Mouse (Mus musculus) MEL (cell line): ENCODE results near the gene Lmod3. TPM values are rescaled to one million over a fixed set of nuclear protein-coding genes. Genes with fewer than 3 reads are reported as not detected.

Experiments used
- DNase-seq: peaks from one replicate; pipeline ENCODE4 v3.0.0; 2011; ENCODE audit warnings: low read depth, low spot score
- H3K27ac ChIP-seq: 2 replicates; pipeline ENCODE4 v1.5.1; 2012; ENCODE audit warnings: low read depth, mild to moderate bottlenecking, control low read depth, low read length, moderate library complexity; ENCODE audit not compliant: control insufficient read depth
- H3K27me3 ChIP-seq, 2 experiments: fragments of 150-350 bp in 1 of 2; sonication (generic) in 1 of 2; 2 replicates each; pipeline ENCODE4 v1.6.1; 2012; ENCODE audit warnings: low read length in 2 of 2, mild to moderate bottlenecking in 2 of 2, improper control_type of control experiment in 1 of 2, moderate library complexity in 1 of 2; ENCODE audit not compliant: insufficient read depth in 2 of 2, control insufficient read depth in 1 of 2
- H3K36me3 ChIP-seq, 2 experiments: 2 replicates each; pipeline ENCODE4 v1.6.1; 2012 to 2014; ENCODE audit warnings: low read length in 2 of 2, improper control_type of control experiment in 1 of 2, inconsistent platforms in 1 of 2, mild to moderate bottlenecking in 1 of 2; ENCODE audit not compliant: insufficient read depth in 2 of 2, control insufficient read depth in 1 of 2
- H3K4me1 ChIP-seq, 2 experiments: fragments of 150-350 bp in 1 of 2; sonication (generic) in 1 of 2; 2 replicates each; pipeline ENCODE4 v1.6.1; 2012; ENCODE audit warnings: low read length in 2 of 2, improper control_type of control experiment in 1 of 2, mild to moderate bottlenecking in 1 of 2; ENCODE audit not compliant: insufficient read depth in 2 of 2, control insufficient read depth in 1 of 2
- H3K4me3 ChIP-seq, 2 experiments: fragments of 150-350 bp in 1 of 2; sonication (generic) in 1 of 2; 2 replicates each; pipeline ENCODE4 v1.5.1; 2012; ENCODE audit warnings: low read depth in 2 of 2, low read length in 2 of 2, mild to moderate bottlenecking in 2 of 2, moderate library complexity in 2 of 2, control low read depth in 1 of 2, improper control_type of control experiment in 1 of 2; ENCODE audit not compliant: control insufficient read depth in 1 of 2, insufficient read depth in 1 of 2
- H3K79me2 ChIP-seq: 2 replicates; pipeline ENCODE4 v1.6.1; 2012; ENCODE audit warnings: mild to moderate bottlenecking, low read length, moderate library complexity; ENCODE audit not compliant: control insufficient read depth, poor library complexity, insufficient read depth
- H3K9ac ChIP-seq: 2 replicates; pipeline ENCODE4 v1.6.1; 2012; ENCODE audit warnings: low read depth, mild to moderate bottlenecking, control low read depth, low read length, moderate library complexity; ENCODE audit not compliant: control insufficient read depth, poor library complexity, severe bottlenecking
- H3K9me3 ChIP-seq: fragments of 150-350 bp; sonication (generic); replicated peaks from 2 replicates; pipeline ENCODE4 v1.6.1; 2012; ENCODE audit warnings: mild to moderate bottlenecking, low read length, improper control_type of control experiment, moderate library complexity; ENCODE audit not compliant: insufficient read depth
- BHLHE40 ChIP-seq: IDR thresholded peaks from 2 replicates; pipeline ENCODE4 v1.6.1; 2012; ENCODE audit warnings: low read depth, mild to moderate bottlenecking, inconsistent platforms, low read length, improper control_type of control experiment, borderline replicate concordance
- CHD1 ChIP-seq: IDR thresholded peaks from 2 replicates; pipeline ENCODE4 v1.6.1; 2012; ENCODE audit warnings: low read depth, mild to moderate bottlenecking, inconsistent platforms, low read length, improper control_type of control experiment
- CHD2 ChIP-seq: IDR thresholded peaks from 2 replicates; pipeline ENCODE4 v1.6.1; 2011; ENCODE audit warnings: low read length, improper control_type of control experiment
- CTCF ChIP-seq, 3 experiments: IDR thresholded peaks in 2 of 3; conservative IDR thresholded peaks in 1 of 3; 2 replicates each; pipeline ENCODE4 v1.5.1; 2011 to 2012; ENCODE audit warnings: low read length in 3 of 3, low read depth in 2 of 3, mild to moderate bottlenecking in 2 of 3, improper control_type of control experiment in 1 of 3, inconsistent platforms in 1 of 3, mixed read lengths in 1 of 3, moderate library complexity in 1 of 3; ENCODE audit not compliant: control insufficient read depth in 1 of 3, insufficient read depth in 1 of 3, poor library complexity in 1 of 3, severe bottlenecking in 1 of 3
- GABPA ChIP-seq: IDR thresholded peaks from 2 replicates; pipeline ENCODE4 v1.6.1; 2012; ENCODE audit warnings: low read depth, mild to moderate bottlenecking, inconsistent platforms, low read length, improper control_type of control experiment, moderate library complexity
- KAT2A ChIP-seq: conservative IDR thresholded peaks from 2 replicates; pipeline ENCODE4 v1.6.1; 2012; ENCODE audit warnings: low read depth, low read length, improper control_type of control experiment, inconsistent platforms
- MAX ChIP-seq: IDR thresholded peaks from 2 replicates; pipeline ENCODE4 v1.6.1; 2011; ENCODE audit warnings: low read length, improper control_type of control experiment
- MYB ChIP-seq: IDR thresholded peaks from 2 replicates; pipeline ENCODE4 v1.6.1; 2011; ENCODE audit warnings: mild to moderate bottlenecking, low read depth, low read length, improper control_type of control experiment
- MYC ChIP-seq: IDR thresholded peaks from 2 replicates; pipeline ENCODE4 v1.6.1; 2011; ENCODE audit warnings: low read depth, mild to moderate bottlenecking, low read length, improper control_type of control experiment, moderate library complexity
- NELFE ChIP-seq: IDR thresholded peaks from 2 replicates; pipeline ENCODE4 v1.6.1; 2011; ENCODE audit warnings: low read depth, low read length, improper control_type of control experiment
- NRF1 ChIP-seq: IDR thresholded peaks from 2 replicates; pipeline ENCODE4 v1.6.1; 2014; ENCODE audit warnings: low read depth, mild to moderate bottlenecking, inconsistent platforms, low read length, improper control_type of control experiment, moderate library complexity; ENCODE audit not compliant: poor library complexity, insufficient read depth, severe bottlenecking
- POLR2A ChIP-seq, 2 experiments: IDR thresholded peaks; 2 replicates each; pipeline ENCODE4 v1.6.1; 2011 to 2012; ENCODE audit warnings: low read length in 2 of 2, mild to moderate bottlenecking in 2 of 2, control low read depth in 1 of 2, improper control_type of control experiment in 1 of 2, low read depth in 1 of 2, moderate library complexity in 1 of 2; ENCODE audit not compliant: control insufficient read depth in 1 of 2, insufficient read depth in 1 of 2, poor library complexity in 1 of 2
- POLR2AphosphoS5 ChIP-seq: IDR thresholded peaks from 2 replicates; pipeline ENCODE4 v1.6.1; 2012; ENCODE audit warnings: low read depth, borderline replicate concordance, mild to moderate bottlenecking, inconsistent platforms, low read length, moderate library complexity, mixed read lengths
- RCOR1 ChIP-seq: IDR thresholded peaks from 2 replicates; pipeline ENCODE4 v1.6.1; 2012; ENCODE audit warnings: low read depth, mild to moderate bottlenecking, inconsistent platforms, low read length, improper control_type of control experiment
- SMC3 ChIP-seq: IDR thresholded peaks from 2 replicates; pipeline ENCODE4 v1.6.1; 2011; ENCODE audit warnings: low read depth, low read length, improper control_type of control experiment
- UBTF ChIP-seq: IDR thresholded peaks from 2 replicates; pipeline ENCODE4 v1.6.1; 2012; ENCODE audit warnings: low read depth, mild to moderate bottlenecking, inconsistent platforms, low read length, improper control_type of control experiment, moderate library complexity, borderline replicate concordance; ENCODE audit not compliant: insufficient read depth
- USF1 ChIP-seq: IDR thresholded peaks from 2 replicates; pipeline ENCODE4 v1.6.1; 2014; ENCODE audit warnings: low read depth, mild to moderate bottlenecking, inconsistent platforms, low read length, improper control_type of control experiment, moderate library complexity
- USF2 ChIP-seq, 2 experiments: IDR thresholded peaks; 2 replicates each; pipeline ENCODE4 v1.6.1; 2011 to 2012; ENCODE audit warnings: improper control_type of control experiment in 2 of 2, low read length in 2 of 2, borderline replicate concordance in 1 of 2, inconsistent platforms in 1 of 2, low read depth in 1 of 2, mild to moderate bottlenecking in 1 of 2; ENCODE audit not compliant: insufficient read depth in 1 of 2
- ZMIZ1 ChIP-seq: IDR thresholded peaks from 2 replicates; pipeline ENCODE4 v1.6.1; 2012; ENCODE audit warnings: low read depth, mild to moderate bottlenecking, inconsistent platforms, low read length, improper control_type of control experiment, moderate library complexity
- ZNF384 ChIP-seq: IDR thresholded peaks from 2 replicates; pipeline ENCODE4 v1.6.1; 2012; ENCODE audit warnings: low read depth, mild to moderate bottlenecking, inconsistent platforms, low read length, improper control_type of control experiment
- polyA plus RNA-seq, 2 experiments: library from polyadenylated mRNA; stranded (reverse) in 1 of 2; unstranded in 1 of 2; fragments of >175 nt in 1 of 2; fragments of >200 nt in 1 of 2; gene quantifications; 2 replicates each; pipeline versions ENCODE4 v1.2.1 to v1.2.4; 2012; ENCODE audit warnings: low replicate concordance in 2 of 2, low read depth in 1 of 2; ENCODE audit not compliant: insufficient read length in 2 of 2, insufficient read depth in 1 of 2, missing spikeins in 1 of 2
- total RNA-seq: library from RNA; depleted of rRNA; stranded (reverse); fragments of 300-350 nt; gene quantifications from 2 replicates; pipeline ENCODE4 v1.2.3, GENCODE M21; 2012

Gene Lmod3
- total and polyA plus RNA-seq, 3 experiments, result not detected

DNA sequence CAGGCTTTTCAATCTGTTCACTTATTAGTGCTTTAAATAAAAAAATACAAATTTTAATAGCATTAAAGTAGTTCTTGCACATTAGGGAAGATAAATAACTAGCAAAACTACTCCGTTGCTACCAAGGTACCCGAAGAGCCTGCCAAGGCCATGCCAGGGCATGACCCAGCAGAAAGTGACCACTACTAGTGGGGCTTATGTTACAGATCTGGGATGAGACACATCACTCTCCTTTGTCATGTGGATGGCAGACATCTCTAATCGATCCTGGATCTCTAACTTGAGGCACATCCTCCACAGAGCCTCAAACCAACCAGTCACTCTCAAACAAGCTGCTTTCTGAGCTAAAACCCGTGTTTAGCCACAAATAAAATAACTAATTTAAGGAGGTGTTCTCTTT is 14.1 kb upstream of the Lmod3 start:
- Histone ChIP-seq H3K79me2 (no peaks in the 10 kb centered on the region), H3K9me3 (no peaks in the 10 kb centered on the region), H3K27ac (no peak overlapping the region), H3K27me3 (no peaks in the 10 kb centered on the region; a peak in 1 of 4 replicates)
- no peak for DNase-seq
- no peak for TF ChIP-seq MYB
- TF ChIP-seq POLR2AphosphoS5, result no peak
- TF ChIP-seq POLR2A (IDR thresholded peaks at IDR 0.05; ENCODE audit: control insufficient read depth in 1 of 2, insufficient read depth in 1 of 2, low read depth in 1 of 2, low read length in 2 of 2, poor library complexity in 1 of 2), result no peak
- no peak for TF ChIP-seq KAT2A
- TF ChIP-seq MAX, result no peak
- TF ChIP-seq CTCF (IDR thresholded peaks at IDR 0.05 in 2 of 3, conservative IDR thresholded peaks at IDR 0.05 in 1 of 3; ENCODE audit: control insufficient read depth in 1 of 3, insufficient read depth in 1 of 3, low read depth in 2 of 3, low read length in 3 of 3, poor library complexity in 1 of 3, severe bottlenecking in 1 of 3), result no peak
- TF ChIP-seq NRF1, result no peak
- no peak for TF ChIP-seq RCOR1
- TF ChIP-seq CHD2, result no peak
- TF ChIP-seq CHD1, result no peak
- TF ChIP-seq UBTF, result no peak
- no peak for TF ChIP-seq NELFE
- no peak for TF ChIP-seq USF1
- TF ChIP-seq GABPA, result no peak
- no peak for TF ChIP-seq USF2 (IDR thresholded peaks at IDR 0.05; ENCODE audit: borderline replicate concordance in 1 of 2, insufficient read depth in 1 of 2, low read depth in 1 of 2, low read length in 2 of 2)
- no peak for TF ChIP-seq SMC3
- no peak for TF ChIP-seq BHLHE40
- no peak for TF ChIP-seq ZNF384
- TF ChIP-seq, all 39 proteins: peak for 0
- Histone ChIP-seq H3K36me3 (no peaks in the 10 kb centered on the region), H3K9ac (no peak overlapping the region), H3K4me3 (no peak overlapping the region), H3K4me1 (no peaks in the 10 kb centered on the region)

DNA sequence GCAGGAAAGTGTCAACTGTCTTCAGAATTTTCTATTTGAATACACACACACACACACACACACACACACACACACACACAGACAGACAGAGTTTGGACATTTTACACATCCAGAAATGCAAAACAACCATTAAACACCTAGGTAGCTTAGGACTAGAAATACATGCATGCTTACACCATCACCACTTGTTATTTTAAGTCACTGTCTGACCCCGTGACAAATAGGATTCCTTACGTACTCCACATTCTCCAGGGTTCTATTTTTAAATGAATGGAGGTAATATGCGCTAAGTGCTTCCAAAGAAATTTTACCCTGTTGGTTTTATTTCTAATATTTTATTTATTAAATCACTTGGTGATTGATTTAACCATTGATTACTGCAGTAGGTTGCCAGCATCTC is 13.1 kb upstream of the Lmod3 start:
- no peak for DNase-seq
- H3K79me2 ChIP-seq, result no peaks in the 10 kb centered on the region
- H3K27me3 ChIP-seq, result peaks cover 0 to 1% of the 10 kb centered on the region in 2 experiments; a peak in 2 of 4 replicates
- H3K4me1 ChIP-seq, result no peaks in the 10 kb centered on the region
- H3K27ac ChIP-seq, result no peak overlapping the region
- no peak overlapping the region for H3K4me3 ChIP-seq
- TF ChIP-seq ZMIZ1 (no peak), ZNF384 (no peak), MYC (no peak), POLR2AphosphoS5 (no peak), MYB (no peak), USF1 (no peak)
- H3K9me3 ChIP-seq, result no peaks in the 10 kb centered on the region
- H3K36me3 ChIP-seq, result no peaks in the 10 kb centered on the region
- H3K9ac ChIP-seq, result no peak overlapping the region
